Mouse (Mus musculus): Measurements from ENCODE around the gene Vps13c.
A peak's percentile ranks its signal among the peaks of the same experiment; 100 is the strongest.

The Vps13c gene

DNA sequence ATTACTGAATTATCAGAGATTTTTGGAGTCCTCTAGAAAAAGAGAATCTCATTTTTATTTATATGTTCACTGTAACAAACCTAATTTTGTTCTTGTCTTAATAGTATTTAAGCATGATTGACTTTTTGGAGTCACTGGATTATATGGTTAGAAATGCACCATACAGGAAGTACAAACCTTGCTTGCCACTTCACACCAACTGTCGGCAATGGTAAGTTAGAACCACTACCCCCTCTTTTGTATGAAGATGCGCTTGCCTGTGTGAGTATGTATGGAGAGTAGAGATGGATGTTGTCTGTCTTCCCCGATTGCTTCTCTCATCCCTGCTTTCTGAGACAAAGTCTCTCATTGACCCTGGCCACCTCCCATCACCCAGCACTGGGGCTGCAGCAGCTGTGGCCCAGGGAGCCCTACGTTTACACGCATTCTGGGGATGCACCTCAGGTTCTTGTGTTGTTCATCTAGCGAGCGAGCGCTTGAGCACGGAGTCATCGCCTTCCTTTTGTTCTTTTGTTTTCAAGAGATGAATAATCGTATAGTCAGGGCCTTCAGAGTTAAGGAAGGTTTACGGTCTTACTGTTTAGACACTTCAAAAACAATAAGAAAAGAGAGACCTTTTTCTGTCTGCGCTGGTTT, 43.3 kb downstream of the Vps13c start:
- no peak for DNase-seq

GRCm38 (mm10) chr9:67884095-67884494, 43.9 kb downstream of the Vps13c start:
- DNase-seq, result no peak

GRCm38 (mm10) chr9:67886981-67887720, 47.0 kb downstream of the Vps13c start:
- DNase-seq, result no peak

DNA sequence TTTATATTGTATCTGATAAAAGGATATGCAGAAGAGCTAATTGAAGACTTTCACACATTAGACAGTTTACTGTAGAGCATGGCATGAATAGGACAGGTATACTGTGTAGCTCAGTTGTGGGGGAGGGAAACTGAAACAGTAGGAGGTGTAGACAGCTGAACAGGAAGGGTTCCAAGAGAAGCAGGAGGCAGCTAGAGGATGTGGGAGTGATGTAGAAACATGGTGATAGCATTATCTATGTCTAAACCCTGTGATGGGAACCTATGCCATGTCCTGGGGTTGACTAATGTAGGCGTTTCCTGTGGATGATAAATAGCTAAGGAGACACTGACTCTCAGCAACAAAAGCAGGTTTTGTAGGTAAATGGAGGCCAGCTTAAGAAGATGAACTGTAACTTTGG, 53.3 kb downstream of the Vps13c start:
- no peak for DNase-seq

- DNase-seq, result peak in 1 of 2 experiments; percentile 4
These were observed 56.6 kb downstream of the Vps13c start for GRCm38 (mm10) chr9:67896646-67897295.

GRCm38 (mm10) chr9:67900398-67900797, 60.2 kb downstream of the Vps13c start:
- DNase-seq, result no peak

DNA sequence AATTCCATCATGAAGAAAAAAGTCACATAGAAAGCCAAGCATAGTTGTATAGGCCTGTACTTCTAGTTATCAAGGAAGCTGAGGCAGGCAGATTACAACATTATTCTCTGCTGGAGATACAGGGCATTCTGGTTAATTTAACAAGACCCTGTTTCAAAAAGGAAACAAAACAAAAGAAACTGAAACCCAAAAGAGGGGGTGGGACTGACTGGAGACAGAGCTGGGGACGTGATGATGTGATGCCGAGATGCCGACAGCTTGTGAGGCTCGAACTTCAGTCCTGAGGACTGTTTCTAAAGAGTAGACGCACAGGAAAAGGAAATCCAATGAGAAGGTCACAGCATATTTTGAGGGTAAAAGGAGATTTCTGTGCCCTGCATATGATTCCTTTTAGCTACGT, 64.2 kb downstream of the Vps13c start:
- no peak for DNase-seq

- DNase-seq, result no peak
These were observed 65.3 kb downstream of the Vps13c start for GRCm38 (mm10) chr9:67905541-67905940.

GRCm38 (mm10) chr9:67914681-67915080, 74.5 kb downstream of the Vps13c start:
- no peak for DNase-seq

GRCm38 (mm10) chr9:67922350-67922749, 82.2 kb downstream of the Vps13c start:
- DNase-seq, result no peak

GRCm38 (mm10) chr9:67930629-67931028, 90.4 kb downstream of the Vps13c start:
- DNase-seq, result no peak

DNA sequence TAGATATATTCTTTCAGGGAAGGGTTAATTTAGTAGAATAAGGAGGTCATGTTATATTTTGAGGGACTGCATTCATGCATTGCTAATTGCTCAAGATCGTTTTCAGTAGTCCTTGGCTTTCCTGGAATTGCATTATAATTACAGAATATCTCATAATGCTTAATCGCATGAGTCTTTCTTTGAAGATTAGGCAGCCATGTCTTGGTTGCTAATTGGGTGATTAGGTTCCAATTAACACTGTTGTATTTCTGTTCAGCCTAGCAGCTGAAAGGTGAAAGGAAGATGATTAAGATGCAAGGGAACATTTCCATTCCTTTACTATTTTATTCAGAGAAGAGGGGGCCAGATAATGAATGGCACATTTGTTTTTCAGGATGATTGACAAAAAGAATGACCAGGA, 97.1 kb downstream of the Vps13c start:
- DNase-seq, result no peak

GRCm38 (mm10) chr9:67955466-67956010, 115.3 kb downstream of the Vps13c start:
- no peak for DNase-seq

DNA sequence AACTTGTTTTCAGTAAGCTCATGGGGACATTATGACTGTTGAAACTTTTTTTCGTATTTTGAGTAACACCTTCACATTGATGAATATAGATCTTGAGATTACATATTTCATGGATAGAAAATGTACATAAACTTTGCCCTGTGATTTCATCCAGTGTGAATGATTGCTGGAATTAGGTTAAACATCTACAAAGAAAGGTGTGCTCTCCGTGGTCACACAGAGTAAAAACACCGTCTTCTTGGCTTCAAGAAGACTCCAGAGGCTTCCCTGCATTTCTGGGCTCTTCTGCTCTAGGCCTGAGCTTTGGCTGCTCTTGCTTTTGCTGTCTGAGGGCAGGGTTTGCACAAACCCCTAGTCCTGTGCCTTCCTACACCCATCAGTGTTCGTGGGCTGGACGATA, 121.8 kb downstream of the Vps13c start:
- no peak for DNase-seq

GRCm38 (mm10) chr9:67965889-67966288, 125.7 kb downstream of the Vps13c start:
- DNase-seq, result no peak

GRCm38 (mm10) chr9:67967011-67967410, 126.8 kb downstream of the Vps13c start:
- no peak for DNase-seq

DNA sequence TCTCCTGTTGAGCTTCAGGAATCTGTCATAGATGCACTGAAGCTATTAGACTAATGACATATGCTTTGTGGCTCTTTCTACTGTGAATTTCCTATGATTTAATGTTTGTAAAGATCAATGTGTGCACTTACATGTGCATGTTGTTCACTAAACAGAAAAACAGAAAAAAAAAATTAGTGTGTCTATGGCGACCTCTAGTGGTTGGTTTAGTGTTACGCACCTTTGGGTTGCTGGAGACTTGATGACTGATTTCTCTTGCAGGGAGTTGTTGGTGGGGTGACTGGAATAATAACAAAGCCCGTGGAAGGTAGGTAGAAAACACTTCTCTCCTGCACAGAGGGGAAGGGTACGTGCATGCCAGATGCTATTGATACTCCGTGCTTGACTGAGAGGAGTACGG, 133.3 kb downstream of the Vps13c start:
- peak; percentile 28 to 69 for DNase-seq

DNA sequence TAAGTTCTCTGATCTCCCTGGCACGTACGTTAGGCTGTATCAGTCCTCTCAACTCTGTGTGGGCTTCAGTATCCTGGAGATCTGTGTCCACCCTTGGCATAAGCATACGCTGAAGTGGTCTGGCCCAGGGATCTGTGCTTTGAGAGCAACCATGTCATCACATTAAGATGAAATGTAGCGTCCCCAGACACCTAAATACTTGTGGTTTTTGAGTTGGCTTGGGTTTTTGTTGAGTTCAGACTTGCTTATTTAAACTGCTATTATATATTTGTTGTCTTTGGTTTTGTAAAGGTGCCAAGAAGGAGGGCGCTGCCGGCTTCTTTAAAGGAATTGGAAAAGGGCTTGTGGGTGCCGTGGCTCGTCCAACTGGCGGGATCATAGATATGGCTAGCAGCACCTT, 135.3 kb downstream of the Vps13c start:
- DNase-seq, result no peak

DNA sequence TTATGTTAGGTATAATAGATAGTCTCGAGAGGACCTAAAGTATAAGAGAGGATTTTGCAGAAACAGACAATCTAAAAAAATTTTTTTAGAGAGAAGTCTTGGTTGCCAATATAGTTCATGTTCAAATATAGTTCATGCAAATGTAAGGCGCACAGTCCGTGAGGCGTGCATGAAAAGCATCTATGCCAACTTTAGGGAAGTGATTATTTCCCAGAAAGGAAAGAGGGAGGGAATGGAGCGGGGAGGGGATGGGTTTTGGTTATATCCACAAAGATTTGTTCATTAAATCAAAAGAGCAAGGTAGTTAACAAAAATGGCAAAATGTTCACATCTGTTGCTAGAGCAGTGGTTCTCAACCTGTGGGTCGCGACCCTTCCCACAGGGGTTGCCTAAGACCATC, 166.4 kb downstream of the Vps13c start:
- DNase-seq, result no peak

GRCm38 (mm10) chr9:68014991-68015396, 174.8 kb downstream of the Vps13c start:
- DNase-seq, result peak; percentile 91 to 93

DNA sequence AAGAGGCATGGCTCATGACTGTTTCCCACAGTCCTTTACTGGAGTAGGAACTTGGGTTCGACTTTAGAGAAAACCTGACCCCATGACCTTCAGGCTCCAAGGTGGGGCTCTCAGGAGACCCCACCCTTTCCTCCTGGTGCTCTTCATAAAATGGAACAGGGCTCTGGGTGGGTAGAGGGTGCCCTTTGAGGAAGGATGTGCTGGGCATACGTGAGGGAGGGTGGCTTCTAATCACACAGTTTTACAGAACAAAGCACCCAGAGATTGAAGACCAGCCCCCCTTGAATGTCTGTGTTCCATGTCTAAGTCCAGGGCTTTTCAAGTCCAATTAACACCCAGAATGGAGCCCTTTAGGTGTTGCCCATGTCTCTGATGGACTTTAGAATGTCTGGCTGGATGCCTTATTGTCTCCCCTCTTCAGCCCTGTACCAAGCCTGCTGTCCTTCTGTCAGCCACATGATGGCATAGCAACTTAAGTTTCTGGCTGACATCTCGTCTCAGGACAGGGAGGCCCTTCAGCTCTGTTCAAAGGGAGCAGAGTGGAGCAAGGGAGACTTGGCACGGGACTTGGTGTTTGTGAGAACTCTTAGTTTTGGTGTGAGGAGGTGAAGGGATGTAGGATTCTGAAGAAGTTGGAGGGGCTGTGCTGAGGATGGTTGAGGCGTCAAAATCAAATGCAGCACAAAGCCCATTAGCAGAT, 176.2 kb downstream of the Vps13c start:
- peak; percentile 85 to 86 for DNase-seq

DNA sequence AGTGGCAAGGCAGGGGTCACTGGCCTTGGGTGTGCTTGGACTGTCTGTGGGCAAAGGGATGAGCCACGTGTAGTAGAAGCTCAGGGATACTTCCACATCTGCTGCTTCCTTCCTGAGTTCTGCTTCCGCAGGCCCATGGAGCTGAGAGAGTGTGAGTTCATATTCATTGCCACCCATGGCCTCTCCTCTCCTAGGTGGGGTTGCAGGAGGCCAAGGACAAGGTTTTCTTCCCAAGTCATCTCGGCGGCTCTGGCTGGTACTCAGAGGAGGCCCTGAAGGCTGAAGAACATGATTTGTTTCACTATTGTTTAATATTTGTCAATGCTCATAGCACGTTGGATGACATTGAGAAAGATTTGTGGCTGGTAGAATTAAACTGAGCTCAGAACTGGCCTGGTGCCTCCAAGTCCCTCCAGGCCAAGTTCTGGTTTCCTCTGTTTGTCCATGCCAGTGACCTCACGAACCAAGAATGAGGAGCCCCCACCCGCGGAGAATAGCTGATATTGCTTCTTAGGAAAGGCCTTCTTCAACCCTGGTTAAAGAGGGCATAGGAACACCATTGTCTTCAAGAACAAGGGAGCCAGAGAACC, 180.7 kb downstream of the Vps13c start:
- no peak for DNase-seq

All from cerebellum, postnatal 10 days (tissue).